Mouse (Mus musculus) liver, embryonic 14.5 days (tissue): Measurements from ENCODE around the gene Lrp2. TPM values are rescaled to one million over a fixed set of nuclear protein-coding genes. Genes with fewer than 3 reads are reported as not detected.
A peak's percentile ranks its signal among the peaks of the same experiment; 100 is the strongest.

ENCODE experiments used
- ATAC-seq: fragments of 200-750 bp; cut with Nextera tagmentation; 2 replicates; pipeline ENCODE4 v1.8.0; 2017; ENCODE audit warnings: moderate number of reproducible peaks, mild to moderate bottlenecking, moderate library complexity; ENCODE audit not compliant: insufficient read depth
- DNase-seq, 3 experiments: peaks; one replicate each; pipeline ENCODE4 v3.0.0-alpha.2; 2012 to 2013; ENCODE audit warnings: low read depth in 3 of 3, low spot score in 3 of 3
- H3K27ac ChIP-seq: fragments of 300-500 bp; sonication (generic); 2 replicates; pipeline ENCODE4 v1.5.1; 2014; ENCODE audit warnings: moderate library complexity, mild to moderate bottlenecking, control low read depth, inconsistent platforms
- H3K27me3 ChIP-seq: fragments of 300-500 bp; sonication (generic); 2 replicates; pipeline ENCODE4 v1.6.1; 2014; ENCODE audit warnings: mild to moderate bottlenecking, low read length, moderate library complexity; ENCODE audit not compliant: control insufficient read depth, insufficient read depth
- H3K36me3 ChIP-seq: fragments of 300-500 bp; sonication (generic); replicated peaks from 2 replicates; pipeline ENCODE4 v1.6.1; 2014; ENCODE audit warnings: low read depth; ENCODE audit not compliant: control insufficient read depth, insufficient read depth
- H3K4me1 ChIP-seq, 2 experiments: fragments of 200-500 bp in 1 of 2; fragments of 300-500 bp in 1 of 2; sonication (generic) in 1 of 2; replicated peaks; 2 replicates each; pipeline ENCODE4 v1.6.1; 2012 to 2014; ENCODE audit warnings: antibody characterized with exemption in 1 of 2, inconsistent platforms in 1 of 2, low read length in 1 of 2; ENCODE audit not compliant: control insufficient read depth in 2 of 2, insufficient read depth in 2 of 2
- H3K4me2 ChIP-seq: fragments of 300-500 bp; sonication (generic); 2 replicates; pipeline ENCODE4 v1.6.1; 2014; ENCODE audit warnings: low read depth, mild to moderate bottlenecking, control low read depth, moderate library complexity
- H3K4me3 ChIP-seq, 2 experiments: fragments of 200-500 bp in 1 of 2; fragments of 300-500 bp in 1 of 2; sonication (generic) in 1 of 2; 2 replicates each; pipeline ENCODE4 v1.5.1; 2012 to 2014; ENCODE audit warnings: low read depth in 2 of 2, low read length in 2 of 2, mild to moderate bottlenecking in 2 of 2, control low read depth in 1 of 2, inconsistent platforms in 1 of 2, moderate library complexity in 1 of 2; ENCODE audit not compliant: insufficient read depth in 1 of 2
- H3K9ac ChIP-seq: fragments of 300-500 bp; sonication (generic); replicated peaks from 2 replicates; pipeline ENCODE4 v1.6.1; 2014; ENCODE audit warnings: mild to moderate bottlenecking, control low read depth, moderate library complexity
- H3K9me3 ChIP-seq: fragments of 300-500 bp; sonication (generic); 2 replicates; pipeline ENCODE4 v1.6.1; 2016; ENCODE audit warnings: low read length, mixed read lengths; ENCODE audit not compliant: control insufficient read depth
- CTCF ChIP-seq: IDR thresholded peaks from 2 replicates; pipeline ENCODE4 v1.5.1; 2016; ENCODE audit warnings: antibody characterized with exemption, low read depth, control low read depth
- EP300 ChIP-seq: IDR thresholded peaks from 2 replicates; pipeline ENCODE4 v1.6.1; 2016; ENCODE audit warnings: antibody characterized with exemption, low read depth
- WGBS: fragments of 180-500 bp; shearing (Covaris S2); extraction: QIAGEN DNeasy Blood & Tissue Kit; methylation state at CpG from one replicate; pipeline ENCODE4 v1.1.7; 2014; ENCODE audit not compliant: insufficient replicate concordance; 5-methylcytosine and 5-hydroxymethylcytosine counted together
- polyA plus RNA-seq, 2 experiments: library from polyadenylated mRNA; depleted of rRNA in 1 of 2; stranded (reverse) in 1 of 2; unstranded in 1 of 2; fragments of >200 nt; fragmentation: Nextera tagmentation in 1 of 2; extraction: Ambion mirVana in 1 of 2; gene quantifications; 2 replicates each; pipeline versions ENCODE4 v1.2.1 to v1.2.3; 2012 to 2014

Lrp2 gene
- polyA plus RNA-seq, 2 experiments: 0.07 to 0.11 TPM

DNA sequence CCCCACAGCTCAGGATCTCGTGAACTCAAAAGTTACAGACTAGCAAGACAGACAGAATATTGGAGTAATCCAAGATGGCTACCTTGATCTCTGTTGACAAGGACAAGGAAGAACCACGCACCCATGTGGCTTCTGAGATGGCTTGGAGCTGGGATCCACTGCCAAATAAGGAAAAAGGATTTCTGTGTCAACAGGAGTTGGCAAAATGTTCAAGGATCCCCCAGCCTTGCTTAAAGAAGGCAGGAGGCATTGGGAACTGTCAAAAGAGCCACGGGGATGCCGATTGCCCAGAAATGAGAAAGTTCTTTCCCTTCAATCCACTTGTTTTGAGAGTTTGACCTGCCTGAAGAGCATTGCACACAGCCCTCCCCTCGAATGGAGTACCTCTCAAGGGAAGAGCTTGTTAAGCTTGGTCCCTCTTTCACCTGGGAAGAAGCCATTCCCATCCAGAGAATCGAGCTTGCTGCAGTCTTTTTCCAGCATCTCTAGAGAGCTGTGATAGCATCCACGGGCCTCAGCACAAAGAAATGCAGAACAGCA, 6.2 kb upstream of the Lrp2 start:
- H3K27me3 ChIP-seq: peaks cover 23% of the 10 kb centered on the region
- no peaks in the 10 kb centered on the region for H3K9me3 ChIP-seq
- H3K36me3 ChIP-seq: no peaks in the 10 kb centered on the region
- ATAC-seq (no peak), DNase-seq (no peak)
- no peak overlapping the region for H3K27ac ChIP-seq
- H3K4me1 ChIP-seq: no peaks in the 10 kb centered on the region
- TF ChIP-seq CTCF: no peak
- TF ChIP-seq EP300: no peak
- H3K9ac ChIP-seq: no peak overlapping the region
- WGBS: 40% methylated on average over 7 of the region's 7 CpGs
- H3K4me3 ChIP-seq: no peak overlapping the region
- H3K4me2 ChIP-seq: no peak overlapping the region

DNA sequence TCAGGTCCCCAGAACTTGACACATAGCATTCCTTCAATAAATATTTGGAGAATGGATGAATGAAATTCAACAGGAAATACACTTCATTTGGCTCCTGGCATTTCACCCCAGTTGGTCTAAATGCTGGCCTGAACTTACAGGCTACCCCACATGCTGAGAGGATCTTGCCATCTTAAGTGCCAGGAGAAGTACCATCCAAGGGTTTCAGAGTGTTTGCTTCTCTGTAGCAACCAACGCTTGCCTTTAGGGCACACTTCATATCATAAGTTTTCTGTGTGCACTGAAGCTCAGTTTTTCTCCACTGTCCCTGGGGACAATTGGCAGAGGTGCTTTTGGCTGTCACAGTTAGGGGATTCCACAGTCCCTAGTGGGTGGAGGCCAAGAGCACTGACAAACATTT, 4.7 kb upstream of the Lrp2 start:
- no peak overlapping the region for H3K4me3 ChIP-seq
- ATAC-seq: no peak
- no peak for DNase-seq
- no peak overlapping the region for H3K4me2 ChIP-seq
- H3K27me3 ChIP-seq: peaks cover 35% of the 10 kb centered on the region
- TF ChIP-seq CTCF: no peak
- TF ChIP-seq EP300: no peak
- H3K27ac ChIP-seq: no peak overlapping the region
- H3K4me1 ChIP-seq: no peaks in the 10 kb centered on the region
- H3K36me3 ChIP-seq: no peaks in the 10 kb centered on the region
- 56% methylated on average over 1 of the region's 1 CpGs for WGBS
- no peaks in the 10 kb centered on the region for H3K9me3 ChIP-seq
- H3K9ac ChIP-seq: no peak overlapping the region

DNA sequence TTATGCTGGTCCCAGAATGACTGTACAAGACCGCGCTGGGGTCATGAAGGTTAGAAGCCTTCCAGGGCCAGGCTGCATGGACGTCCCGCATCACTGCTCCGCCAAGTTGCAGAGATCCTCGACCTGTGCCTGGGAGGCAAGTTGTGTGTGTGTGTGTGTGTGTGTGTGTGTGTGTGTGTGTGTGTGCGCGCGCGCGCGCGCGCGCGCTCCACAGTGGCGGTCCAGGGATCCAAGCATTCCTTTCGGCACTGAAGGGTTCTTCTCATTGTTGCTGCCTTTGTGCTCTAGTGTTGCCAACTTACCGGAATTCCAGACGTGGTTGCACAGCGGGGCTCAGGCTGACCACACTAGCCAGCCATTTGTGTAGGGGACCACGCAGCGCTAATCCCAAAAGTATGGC, 2.0 kb upstream of the Lrp2 start:
- Histone ChIP-seq H3K4me1 (no peaks in the 10 kb centered on the region), H3K4me2 (no peak overlapping the region), H3K27ac (no peak overlapping the region), H3K4me3 (no peak overlapping the region), H3K36me3 (no peaks in the 10 kb centered on the region), H3K9me3 (no peaks in the 10 kb centered on the region), H3K9ac (no peak overlapping the region), H3K27me3 (peaks cover 61% of the 10 kb centered on the region)
- 3% methylated on average over 23 of the region's 23 CpGs for WGBS
- TF ChIP-seq CTCF (no peak), EP300 (no peak)
- ATAC-seq (no peak), DNase-seq (no peak)

DNA sequence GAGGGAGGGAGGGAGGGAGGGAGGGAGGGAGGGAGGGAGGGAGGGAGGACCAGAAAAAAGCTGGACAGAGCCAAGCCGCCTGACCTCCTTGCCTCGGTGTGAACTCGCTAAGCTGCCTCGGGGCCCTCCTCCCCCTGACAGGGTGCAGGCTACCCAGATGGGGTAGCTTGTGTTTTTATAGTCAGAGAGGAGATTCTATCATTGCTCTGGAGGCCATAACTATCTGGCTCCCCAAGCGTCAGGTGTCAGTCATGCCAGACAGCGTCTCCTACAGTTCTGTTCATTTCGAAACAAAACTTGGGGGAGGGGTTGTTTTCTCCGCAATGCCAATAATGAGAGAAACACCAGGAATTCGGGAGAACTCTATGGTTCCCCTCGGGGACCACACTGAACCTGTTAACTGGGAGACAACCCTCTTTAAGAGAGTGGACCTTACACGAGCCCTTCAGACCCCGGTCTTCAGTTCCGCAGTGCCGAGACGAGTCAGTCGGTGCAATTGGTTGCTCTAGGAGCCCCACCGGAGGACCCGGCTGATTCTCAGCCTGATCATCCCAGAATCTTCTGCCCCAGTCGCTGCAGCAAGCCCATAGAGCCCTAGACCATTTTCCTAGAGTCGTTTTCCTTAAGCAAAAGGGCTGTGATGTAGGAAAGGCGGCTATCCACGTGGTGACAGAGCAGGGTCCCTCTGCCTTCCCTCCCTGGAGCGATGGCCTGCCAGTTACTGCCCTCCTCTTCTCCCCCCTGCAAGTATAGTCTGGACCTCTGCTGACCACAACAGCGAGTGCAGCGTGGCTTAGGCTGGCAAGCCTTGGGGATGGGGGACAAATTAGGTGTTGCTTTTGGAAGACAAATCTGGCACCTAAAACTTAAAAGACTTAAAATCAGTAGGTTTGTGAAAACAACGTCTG, 1.2 kb upstream of the Lrp2 start:
- DNase-seq (no peak), ATAC-seq (no peak)
- Histone ChIP-seq H3K36me3 (no peaks in the 10 kb centered on the region), H3K4me1 (no peaks in the 10 kb centered on the region), H3K9ac (no peak overlapping the region), H3K27me3 (peaks cover 63% of the 10 kb centered on the region), H3K4me2 (peak overlapping the region; percentile 47), H3K9me3 (no peaks in the 10 kb centered on the region), H3K4me3 (peak overlapping the region in 1 of 2 experiments; percentile 28; a peak in 2 of 4 replicates), H3K27ac (no peak overlapping the region)
- WGBS: 3% methylated on average over 26 of the region's 26 CpGs
- TF ChIP-seq CTCF: no peak
- TF ChIP-seq EP300: no peak

DNA sequence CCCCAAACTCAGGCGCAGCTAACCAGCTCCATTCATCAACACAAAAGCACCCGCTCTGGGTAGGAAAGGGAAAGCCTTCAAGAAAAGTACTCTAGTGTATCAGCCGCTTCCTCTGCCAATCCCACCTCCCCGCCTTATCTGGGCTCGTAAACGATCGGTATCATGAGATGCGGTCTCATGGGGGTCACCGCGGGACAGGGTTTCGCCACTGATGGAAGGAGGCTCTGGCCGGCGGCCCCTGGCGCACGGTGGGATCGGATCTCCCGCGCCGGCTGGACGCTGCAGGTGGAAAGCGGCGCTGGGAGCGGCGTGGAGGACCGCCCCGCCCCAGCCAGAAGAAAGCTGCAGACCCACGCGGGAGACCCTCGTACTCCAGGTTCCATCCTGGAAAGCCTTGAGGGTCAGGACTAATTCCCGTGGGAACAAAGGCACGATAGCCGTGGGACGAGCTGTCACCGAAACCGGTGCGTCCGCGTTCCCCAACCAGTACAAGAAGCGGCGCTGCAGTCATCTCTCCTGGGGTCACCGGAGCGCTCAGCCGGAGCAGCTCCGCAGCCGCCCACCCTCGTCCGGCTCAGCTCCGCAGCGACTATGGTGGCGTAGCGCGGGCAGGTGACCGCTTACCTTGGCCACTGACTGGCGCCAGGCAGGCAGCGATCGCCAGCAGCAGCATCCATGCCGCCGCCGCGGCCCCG, 527 bp downstream of the Lrp2 start:
- H3K9ac ChIP-seq: no peak overlapping the region
- peak overlapping the region; percentile 15 to 43; a peak in 3 of 4 replicates for H3K4me3 ChIP-seq
- under 1% methylated on average over 61 of the region's 61 CpGs for WGBS
- H3K36me3 ChIP-seq: no peaks in the 10 kb centered on the region
- DNase-seq (no peak), ATAC-seq (no peak)
- H3K4me2 ChIP-seq: peak overlapping the region; percentile 43
- H3K9me3 ChIP-seq: no peaks in the 10 kb centered on the region
- H3K27me3 ChIP-seq: peaks cover 63% of the 10 kb centered on the region
- H3K27ac ChIP-seq: no peak overlapping the region
- TF ChIP-seq CTCF: no peak
- no peak for TF ChIP-seq EP300
- H3K4me1 ChIP-seq: no peaks in the 10 kb centered on the region
